Mouse (Mus musculus): ENCODE data around the gene Sema4c.
A peak's percentile ranks its signal among the peaks of the same experiment; 100 is the strongest.

Sema4c gene

DNA sequence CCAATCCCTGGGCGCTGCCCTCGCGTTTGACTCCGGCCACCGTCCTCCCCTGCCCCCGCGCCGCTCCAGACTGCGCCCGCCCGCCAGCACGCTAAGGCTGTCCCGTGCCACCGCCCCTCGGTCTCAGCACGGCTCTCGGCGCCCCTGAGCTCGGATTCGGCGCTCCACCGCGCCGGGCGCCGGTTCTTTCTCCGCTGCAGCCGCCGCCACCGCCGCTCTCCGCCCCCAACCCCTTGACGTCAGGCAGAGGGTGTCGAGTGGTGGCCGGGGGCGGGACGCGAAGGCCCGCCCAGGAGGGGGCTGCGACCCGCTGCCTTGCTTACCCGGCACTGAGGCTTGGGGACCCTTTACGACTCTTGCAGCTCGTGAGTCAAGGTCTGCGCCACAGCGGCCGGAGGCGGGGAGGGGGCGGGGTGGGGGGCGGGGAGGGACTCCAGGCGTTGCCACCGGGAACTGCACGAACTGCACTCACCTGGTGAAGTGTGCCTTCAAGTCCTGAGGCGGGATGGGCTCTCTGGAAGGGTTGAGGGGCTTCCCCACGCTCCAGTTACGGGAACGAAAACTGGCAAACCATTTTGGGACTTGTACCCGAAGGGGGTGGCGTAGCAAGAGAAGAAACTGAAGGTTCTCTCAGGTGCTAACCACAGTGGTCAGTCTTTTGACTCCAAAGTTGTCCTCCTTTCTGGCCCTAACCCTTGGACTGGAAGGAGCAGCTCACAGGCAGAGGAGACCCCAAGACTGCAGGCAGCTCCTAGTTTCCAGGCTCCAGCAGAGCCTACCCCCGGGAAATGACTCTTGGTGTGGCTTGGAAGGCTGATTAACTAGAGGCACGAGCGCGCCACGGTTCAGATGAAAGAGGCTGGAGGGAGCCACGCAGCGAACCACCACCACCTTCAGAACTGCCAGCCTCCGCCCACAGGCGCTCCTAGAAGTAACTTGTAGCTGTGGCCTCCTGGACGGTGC is at the start of gene Sema4c:
Gene Sema4c, minus strand, starts transcription at position 319 of the 963 bp plus-strand sequence.
- no peak for DNase-seq (ENCODE audit: low spot score)

DNA sequence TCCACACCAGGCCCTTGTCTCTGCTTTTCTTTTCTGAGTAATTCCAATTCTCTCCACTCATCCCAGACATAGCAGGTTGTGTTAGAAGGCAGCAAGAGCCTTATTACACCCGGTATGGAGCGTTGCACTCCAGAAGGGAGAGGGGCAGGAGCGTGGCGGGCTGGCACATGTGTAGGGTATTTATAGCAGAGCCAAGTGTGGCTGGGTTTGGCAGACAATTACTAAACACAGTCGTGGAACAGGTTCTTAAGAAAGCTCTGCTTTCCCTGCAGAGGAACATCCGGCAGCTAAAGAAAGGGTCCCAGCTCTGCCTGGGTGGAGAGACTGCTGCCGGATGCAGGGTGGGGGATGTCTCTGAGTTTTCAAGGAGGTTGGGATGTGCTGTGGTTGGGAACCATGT is 48.8 kb upstream of the Sema4c start:
- no peak for DNase-seq (ENCODE audit: low spot score)

DNA sequence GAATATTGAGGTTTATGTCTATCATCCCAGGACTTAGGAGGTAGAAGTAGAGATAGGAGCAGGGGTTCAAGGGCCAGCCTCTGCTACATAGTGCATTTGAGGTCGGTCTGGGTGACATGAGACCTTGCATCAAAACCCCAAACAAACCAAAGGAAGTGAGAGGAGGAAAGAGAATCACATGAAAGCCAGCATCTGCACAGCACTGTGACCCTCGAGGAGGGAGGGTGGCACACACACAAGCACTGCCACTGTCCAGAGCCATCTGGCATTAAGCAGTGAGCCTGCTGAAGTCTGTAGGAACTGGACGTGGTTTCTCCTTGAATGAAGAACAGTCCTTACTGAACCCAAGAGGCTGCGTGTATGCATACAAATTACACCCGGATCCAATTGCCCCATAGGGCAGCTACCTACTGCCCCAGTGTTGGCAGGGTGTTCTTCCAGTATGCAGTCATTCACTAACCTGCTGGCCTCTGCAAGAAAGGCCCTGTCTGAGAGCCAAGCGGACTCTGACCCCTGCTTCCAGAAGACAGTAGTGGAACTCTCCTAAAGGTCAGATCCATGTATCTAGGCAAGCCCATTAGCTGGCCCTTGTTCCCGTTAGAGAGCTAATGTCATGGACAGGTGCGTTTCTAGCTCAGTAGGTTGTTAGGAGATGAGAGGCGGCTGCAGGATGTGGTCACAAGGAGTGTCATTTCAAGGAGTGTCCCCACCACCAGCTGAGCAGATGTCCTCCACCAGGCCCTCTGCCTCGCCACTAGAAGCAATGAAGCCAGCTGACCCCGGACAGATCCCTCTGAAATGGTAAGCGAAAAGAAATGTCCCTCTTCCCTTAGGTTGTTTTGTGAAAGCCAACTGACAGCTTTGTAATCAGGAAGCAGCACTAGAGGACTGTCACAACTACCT is 46.4 kb upstream of the Sema4c start:
- DNase-seq (ENCODE audit: low spot score) = no peak

DNA sequence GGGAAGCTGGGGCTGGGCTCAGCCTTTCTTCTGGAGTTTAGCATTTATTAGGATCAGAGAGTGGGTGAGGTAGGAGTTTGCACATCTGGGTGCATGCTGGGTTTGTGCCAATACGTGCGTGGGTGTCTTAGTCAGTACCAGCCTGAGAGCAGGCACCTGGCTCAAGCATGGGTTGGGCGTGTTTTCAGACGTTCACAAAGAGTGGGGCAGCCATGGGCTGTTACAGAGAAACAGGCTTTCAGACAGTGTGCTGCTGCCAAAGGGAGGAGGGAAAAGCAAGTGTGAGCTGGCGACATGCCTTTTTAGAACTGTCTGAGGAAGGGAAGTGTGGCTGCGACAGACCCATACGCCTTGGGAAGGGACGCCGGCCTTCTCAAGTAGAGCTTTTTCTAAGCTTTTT is 45.2 kb upstream of the Sema4c start:
- DNase-seq (ENCODE audit: low spot score) = peak; percentile 54

DNA sequence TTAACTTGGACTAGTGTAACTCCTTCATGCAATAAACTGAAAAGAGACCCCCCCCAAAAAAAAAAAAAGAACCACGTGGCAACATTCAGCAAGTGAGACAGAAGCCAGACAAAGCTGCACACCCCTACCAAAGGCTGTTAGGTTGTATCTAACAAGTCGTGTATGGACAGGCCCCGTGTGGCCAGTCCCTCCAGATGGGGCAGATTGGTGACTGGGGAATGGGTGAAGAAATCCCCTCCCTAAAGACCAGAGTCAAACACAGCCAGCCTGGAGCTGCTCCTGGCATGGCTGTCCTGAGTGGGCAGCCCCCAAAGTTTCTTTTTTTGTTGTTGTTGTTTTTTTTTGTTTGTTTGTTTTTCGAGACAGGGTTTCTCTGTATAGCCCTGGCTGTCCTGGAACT is 44.1 kb upstream of the Sema4c start:
- no peak for DNase-seq (ENCODE audit: low spot score)

DNA sequence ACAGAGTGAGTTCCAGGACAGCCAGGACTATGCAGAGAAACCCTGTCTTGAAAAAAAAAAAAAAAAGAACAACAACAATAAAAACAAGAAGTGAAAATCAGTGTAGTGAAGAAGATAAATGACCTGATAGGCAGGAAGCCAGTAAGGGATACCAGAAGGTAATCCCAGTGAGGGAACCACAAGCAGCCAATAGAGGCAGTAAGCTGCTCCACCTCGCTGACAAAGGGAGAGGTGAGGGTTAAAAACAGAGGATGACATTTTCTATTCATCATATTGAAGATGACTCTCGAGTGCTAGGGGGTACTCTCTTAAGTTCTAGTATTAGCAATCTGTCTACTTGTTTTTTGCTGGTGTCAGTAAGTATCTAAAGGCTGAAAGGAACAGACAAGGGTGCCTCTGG is 40.3 kb upstream of the Sema4c start:
- no peak for DNase-seq (ENCODE audit: low spot score)

DNA sequence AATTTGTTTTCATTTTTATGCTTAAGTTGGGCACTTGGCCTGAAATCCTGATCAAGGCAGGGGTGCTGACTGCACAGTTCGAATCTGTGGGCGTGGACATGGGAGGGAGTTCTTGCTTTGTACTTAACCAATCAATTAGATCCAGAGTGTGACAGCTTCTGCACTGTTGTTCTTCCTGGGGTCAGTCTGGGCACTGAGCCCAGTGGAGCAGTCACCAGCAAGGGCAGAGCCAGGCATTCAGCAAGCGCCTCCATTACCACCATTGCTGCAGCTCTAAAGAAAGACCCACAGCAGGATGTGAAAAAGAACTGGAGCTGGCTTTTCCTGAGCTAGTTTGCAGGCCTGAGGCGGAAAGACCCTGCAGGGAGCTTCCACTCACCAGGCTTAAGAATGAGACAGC is 38.0 kb upstream of the Sema4c start:
- peak; percentile 66 for DNase-seq (ENCODE audit: low spot score)

DNA sequence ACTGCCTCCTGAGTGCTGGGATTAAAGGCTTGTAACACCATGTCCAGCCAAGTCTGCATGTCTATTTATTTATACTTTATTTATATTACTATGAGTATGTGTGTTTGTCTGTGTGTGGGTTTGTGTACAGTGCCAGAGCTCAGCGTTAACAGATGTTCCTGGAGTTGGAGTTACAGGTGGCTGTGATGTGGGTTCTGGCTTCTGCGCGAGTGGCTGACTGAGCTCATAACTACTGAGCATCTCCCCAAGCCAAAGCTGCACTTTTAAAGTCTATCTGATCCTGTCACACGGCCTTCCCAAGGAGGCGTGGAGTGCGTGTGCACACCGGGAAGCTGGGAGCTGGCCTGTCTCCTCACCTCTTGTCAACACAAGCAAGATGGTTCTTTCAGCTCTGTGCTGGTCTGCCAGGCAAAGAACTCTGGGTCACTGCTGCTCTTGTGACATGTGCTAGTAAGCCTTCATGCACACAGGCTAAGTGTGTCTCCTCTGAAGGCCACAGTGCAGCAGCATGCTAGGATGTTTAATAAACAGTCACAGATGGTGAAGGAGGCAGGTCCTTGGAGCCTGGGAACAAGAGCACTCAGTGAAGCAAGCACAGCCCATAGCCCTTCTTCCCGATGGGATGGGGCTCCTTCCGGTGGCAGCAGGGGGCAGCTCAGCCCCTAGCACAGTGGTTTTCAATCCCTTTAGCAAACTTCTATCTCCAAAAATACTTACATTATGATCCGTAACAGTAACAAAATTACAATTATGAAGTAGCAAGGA is 37.2 kb upstream of the Sema4c start:
- no peak for DNase-seq (ENCODE audit: low spot score)

DNA sequence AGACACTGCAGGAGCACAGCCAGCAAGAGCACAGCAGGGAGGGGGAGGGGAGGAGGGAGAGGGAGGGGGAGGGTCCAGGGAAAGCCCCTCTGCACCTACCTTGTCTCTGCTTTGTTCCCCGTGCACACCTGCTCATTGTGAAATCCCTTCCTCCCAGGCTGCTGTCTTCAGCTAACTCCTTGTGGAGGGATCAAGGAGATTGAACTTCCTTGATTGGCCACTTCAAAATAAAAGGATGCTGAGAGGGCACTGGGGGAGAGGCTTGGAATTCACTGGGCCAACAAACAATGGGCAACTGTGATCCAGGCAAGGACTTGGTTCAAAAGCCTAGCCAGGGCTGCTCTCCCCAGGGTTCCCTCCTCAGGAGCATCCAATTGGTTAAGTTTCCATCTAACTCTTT is 35.0 kb upstream of the Sema4c start:
- DNase-seq (ENCODE audit: low spot score) = no peak

DNA sequence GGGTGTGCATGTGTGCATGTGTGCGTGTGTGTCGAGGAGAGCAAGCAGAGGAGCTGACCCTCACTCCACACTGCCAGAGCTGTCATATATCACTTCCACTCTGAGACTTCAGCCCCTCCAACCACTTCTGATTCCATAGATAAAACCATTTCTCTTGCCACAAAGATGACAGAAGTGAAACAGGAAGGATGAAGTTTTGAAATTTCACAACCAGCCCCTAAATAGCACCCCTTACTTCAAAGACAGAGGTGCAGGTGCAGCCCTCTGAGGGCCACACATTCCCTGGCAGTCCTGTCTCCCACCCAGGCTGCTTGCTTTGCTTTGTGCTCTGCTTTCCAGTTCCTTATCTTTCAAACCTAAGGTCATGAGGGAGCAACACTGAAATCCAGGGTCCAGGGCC is 33.3 kb upstream of the Sema4c start:
- DNase-seq (ENCODE audit: low spot score) = no peak

DNA sequence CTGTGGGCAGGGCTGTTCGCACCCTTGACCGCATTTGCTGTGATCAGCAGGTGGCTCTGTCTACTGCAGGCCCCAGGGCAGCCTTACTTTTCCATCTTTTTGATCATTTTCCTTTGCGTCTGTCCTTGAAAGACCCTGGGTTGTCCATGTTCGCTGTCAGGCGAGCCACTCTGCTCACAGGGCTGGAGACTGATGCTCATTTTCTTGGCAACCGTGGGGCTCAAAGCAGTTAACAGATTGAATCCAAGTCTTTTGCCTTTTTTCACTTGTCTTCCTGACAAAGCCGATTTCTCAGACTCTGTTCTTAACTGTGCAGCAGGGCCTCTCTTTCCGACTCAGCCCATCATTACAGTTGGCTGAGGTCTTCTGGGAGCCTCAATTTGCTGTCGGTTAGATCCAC is 32.5 kb upstream of the Sema4c start:
- no peak for DNase-seq (ENCODE audit: low spot score)

DNA sequence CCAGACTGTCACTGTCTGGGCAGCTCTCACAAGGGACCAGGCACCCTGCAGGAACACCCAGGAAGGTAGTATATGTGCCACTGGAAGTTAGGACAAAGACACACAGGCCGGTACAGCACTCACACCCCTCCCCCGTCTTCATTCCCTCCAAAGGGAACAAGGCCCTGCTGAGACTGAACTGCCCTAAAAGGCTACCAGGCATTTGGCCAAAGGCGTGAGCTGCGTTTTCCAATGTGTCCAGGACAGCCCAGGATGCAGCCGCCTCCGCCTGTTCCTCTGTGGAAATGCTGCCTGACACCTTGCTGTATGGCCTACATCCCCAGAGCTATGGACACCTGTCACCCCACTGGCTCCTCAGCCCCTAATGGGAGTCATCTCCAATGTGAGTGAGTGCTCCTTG is 31.3 kb upstream of the Sema4c start:
- peak; percentile 67 for DNase-seq (ENCODE audit: low spot score)

DNA sequence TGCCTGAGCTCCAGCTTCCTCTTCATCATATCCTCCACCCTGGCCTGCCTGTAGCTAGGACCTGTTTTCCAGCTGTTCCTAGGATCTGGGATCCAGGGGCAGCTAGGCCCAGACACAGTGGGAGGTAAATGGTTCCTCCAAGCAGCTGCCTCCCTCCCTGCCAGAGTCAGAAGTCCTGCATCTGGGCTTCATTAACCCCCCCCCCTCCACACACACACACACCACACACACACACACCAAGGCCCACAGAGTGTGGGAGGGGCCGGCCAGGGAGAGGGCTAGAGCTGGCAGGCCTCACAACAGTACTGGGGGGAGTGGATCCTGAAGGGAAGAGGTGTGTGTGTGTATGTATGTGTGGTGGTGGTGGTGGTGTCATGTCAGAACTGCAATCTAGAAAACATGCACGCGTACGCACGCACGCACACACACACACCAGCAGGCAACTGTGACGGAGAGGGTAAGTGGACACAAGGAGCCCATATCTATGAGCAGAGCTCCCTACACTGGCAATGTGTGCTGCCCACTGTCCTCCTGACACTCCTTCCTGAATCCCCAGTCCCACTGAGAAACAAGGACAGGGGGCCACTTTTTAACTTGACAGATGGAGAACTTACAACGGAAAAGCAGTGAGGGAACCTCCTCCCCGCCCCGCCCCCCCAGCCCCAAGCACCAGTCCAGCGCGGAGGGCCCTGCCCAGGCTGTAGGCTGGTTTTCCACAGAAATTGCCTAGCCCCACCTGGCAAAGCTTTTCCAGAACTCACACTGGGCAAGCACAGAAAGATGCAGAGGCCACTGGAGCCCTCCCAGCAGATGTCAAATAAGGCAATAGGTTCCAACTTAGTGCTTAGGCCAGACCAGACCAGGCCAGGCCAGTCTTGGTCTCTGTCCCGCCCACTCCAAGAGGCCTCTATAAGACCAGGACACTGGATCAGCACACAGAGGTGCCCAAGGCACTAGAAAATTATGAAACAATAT is 30.6 kb upstream of the Sema4c start:
- no peak for DNase-seq (ENCODE audit: low spot score)

DNA sequence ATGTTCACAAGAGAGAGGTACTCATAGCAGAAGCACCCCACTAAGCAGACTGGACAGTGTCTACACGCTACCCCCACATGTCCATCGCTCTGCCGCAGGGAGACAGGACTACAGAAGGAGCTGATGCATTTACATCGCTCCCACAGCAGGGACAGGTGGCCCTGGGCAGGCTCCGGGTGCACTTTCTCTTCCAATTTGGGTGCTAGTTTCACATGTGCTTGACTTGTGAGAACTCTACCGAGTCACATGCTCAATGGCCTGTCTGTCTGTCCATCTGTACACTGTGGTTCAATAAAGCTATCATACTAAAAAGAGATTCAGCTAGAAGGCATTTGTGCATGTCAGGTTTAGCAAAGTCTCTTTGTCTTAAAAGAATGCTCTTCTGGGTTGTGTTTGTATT is 29.7 kb upstream of the Sema4c start:
- DNase-seq (ENCODE audit: low spot score) = no peak

DNA sequence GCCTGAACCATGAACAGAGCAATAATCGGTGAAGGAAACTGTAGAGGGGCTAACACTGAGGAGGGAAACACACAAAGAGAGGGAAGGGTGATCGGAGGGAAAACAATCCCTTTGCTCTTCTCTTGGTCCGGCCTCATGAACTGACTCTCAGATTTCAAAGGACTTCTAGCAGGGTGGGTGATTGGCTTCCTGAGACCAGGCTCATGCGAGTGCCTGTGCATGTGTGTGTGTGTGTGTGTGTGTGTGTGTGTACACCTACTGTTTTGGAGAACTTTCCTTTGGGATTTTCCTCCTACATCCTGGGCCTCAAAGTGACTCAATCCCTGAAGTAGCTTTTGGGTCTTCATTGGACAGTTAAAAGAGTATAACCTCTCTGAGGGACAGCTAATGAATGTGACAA is 28.1 kb upstream of the Sema4c start:
- DNase-seq (ENCODE audit: low spot score) = no peak

DNA sequence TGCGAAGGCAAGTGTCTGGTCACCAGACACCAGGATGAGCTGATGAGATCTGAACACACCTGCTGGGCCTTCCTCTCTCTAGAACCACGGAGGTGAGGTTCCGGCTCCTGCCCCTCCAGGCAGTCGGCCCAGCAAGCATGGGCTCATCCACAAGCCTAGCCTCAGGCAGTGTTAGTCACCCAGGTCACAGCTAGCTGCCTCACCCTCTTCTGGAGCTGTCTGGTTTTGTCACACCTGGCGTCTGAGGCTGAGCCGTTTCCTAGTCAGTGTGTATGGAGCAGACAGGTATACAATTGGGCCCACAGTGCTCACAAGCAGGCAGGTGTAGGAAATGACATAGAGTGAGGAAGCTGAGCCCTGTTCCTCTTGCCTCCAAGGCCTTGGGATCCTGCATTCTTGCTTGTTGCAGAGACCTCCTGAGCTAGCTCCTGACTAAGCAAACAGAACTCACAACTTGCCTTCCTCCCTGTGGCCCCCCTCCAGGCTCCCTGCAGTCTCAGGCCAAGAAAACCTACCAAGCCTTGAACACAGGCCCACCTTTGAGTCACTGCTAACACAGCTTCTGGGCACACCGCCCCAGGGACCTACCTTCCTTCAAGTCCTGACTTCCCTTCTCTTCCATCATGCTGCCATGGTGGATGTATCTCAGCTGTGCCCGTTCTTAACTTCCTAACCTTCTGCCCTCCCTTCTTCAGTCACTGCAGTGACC is 25.4 kb upstream of the Sema4c start:
- no peak for DNase-seq (ENCODE audit: low spot score)

DNA sequence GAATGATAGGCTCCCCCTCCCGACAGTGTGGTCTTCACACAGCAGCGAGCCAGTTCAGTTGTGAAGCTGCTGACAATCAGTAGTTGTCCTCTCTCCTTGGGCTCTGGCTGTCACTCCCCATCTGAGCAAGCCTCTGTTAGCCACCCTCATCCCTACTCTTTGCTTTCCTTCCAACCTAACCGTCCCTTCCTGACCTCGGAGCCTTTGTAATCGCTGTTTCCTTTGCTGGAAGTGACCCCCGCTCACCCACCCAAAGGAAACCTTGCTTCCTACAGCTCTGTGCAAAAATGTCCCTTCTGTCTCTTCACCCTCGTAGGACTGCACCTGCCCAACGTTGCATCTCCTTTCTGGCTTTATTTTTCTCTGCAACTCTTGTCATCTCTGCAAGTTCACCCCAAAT is 24.1 kb upstream of the Sema4c start:
- DNase-seq (ENCODE audit: low spot score) = no peak

DNA sequence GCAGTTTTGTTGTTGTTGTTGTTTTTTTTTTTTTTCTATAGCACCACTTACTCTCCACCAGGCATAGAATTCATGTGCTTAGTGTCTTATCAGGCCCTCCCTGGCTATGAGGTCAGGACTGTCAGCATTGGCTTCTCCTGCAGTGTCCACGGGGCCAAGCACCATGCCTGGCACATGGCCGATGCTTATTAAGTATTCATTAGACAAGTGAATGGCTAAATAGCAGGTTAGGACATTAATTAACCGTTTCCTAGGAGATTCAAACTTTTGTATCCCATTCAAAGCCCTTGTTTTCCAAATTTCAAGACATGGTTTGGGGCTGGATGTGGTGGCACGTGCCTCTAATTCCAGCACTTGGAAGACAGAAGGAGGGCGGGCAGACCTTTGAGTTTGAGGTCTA is 23.1 kb upstream of the Sema4c start:
- no peak for DNase-seq (ENCODE audit: low spot score)

DNA sequence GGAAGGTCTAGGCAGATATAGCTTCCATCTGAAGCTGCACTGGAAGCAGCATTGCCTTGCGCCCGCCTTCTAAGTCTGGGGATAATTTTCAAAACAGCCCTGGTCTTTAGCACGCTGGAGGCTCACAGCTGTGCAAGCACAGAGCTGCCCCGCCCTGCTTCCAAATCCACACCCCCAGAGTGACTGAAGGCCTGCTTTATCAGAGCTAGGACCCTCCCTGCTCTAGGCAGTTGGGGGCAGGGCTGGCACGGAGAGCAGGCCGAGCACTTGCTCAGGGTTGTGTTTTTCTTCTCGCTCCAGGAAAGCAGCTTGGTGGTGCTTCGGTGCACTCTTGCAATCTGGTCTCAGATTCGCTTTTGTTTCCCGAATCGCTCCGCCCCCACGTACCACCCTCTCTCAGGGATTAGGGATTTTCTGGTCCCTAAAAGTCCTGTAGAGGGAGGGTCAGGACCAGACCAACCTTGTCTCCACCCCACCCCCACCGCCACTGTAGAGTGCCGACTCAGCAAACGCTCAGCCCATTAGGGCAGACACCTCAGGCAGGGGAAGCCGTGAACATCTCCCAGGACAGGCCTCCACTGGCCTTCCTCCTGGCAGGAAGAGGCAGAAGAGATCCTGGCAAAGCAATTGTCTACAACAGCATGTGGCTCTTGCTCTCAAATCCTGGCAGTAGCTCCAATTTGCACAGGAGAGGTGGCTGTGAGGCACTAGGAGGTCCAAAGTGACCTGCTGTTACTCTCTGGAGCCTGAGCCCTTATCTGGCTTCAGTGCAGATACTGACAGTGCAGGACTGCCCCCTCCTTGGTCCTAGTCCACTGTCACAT is 22.4 kb upstream of the Sema4c start:
- DNase-seq (ENCODE audit: low spot score) = no peak
